Mouse (Mus musculus) thymus, adult 2 months (tissue): ENCODE measurements at regions not wholly inside any gene's neighbourhood (a gene's known extent, or its start where the extent isn't known, plus 50 kb on each side); places are given as distances from the start of the nearest gene placed in this dataset.

ENCODE experiments used
- DNase-seq: peaks from one replicate; pipeline ENCODE4 v3.0.0; 2021
- H3K27ac ChIP-seq: fragments of 200-500 bp; 2 replicates; pipeline ENCODE4 v1.5.1; 2012; ENCODE audit warnings: low read length, control low read depth; ENCODE audit not compliant: control insufficient read depth, insufficient read depth
- H3K27me3 ChIP-seq: fragments of 200-500 bp; 2 replicates; pipeline ENCODE4 v1.6.1; 2012; ENCODE audit warnings: mild to moderate bottlenecking, low read length, moderate library complexity, mixed read lengths; ENCODE audit not compliant: control insufficient read depth, insufficient read depth
- H3K36me3 ChIP-seq: fragments of 200-500 bp; 2 replicates; pipeline ENCODE4 v1.6.1; 2012; ENCODE audit warnings: mild to moderate bottlenecking, low read length, moderate library complexity; ENCODE audit not compliant: control insufficient read depth, insufficient read depth
- H3K4me1 ChIP-seq: fragments of 200-500 bp; replicated peaks from 2 replicates; pipeline ENCODE4 v1.6.1; 2012; ENCODE audit warnings: low read length; ENCODE audit not compliant: control insufficient read depth, insufficient read depth
- H3K4me3 ChIP-seq: fragments of 200-500 bp; 2 replicates; pipeline ENCODE4 v1.5.1; 2012; ENCODE audit warnings: mild to moderate bottlenecking, low read length, control low read depth, moderate library complexity; ENCODE audit not compliant: control insufficient read depth, insufficient read depth
- CTCF ChIP-seq: fragments of 200-500 bp; IDR thresholded peaks from 2 replicates; pipeline ENCODE4 v1.5.1; 2012; ENCODE audit warnings: mild to moderate bottlenecking, control low read depth, low read length, moderate library complexity, borderline replicate concordance; ENCODE audit not compliant: control insufficient read depth, poor library complexity, insufficient read depth; ENCODE audit errors: extremely low read depth
- POLR2A ChIP-seq: fragments of 200-500 bp; IDR thresholded peaks from 2 replicates; pipeline ENCODE4 v1.6.1; 2012; ENCODE audit warnings: mild to moderate bottlenecking, low read length, control low read depth, moderate library complexity; ENCODE audit not compliant: control insufficient read depth, poor library complexity, insufficient read depth; ENCODE audit errors: extremely low read depth
- WGBS: fragments of 180-500 bp; shearing (Covaris S2); methylation state at CpG from one replicate; pipeline ENCODE4 v1.1.7; 2018; 5-methylcytosine and 5-hydroxymethylcytosine counted together

DNA sequence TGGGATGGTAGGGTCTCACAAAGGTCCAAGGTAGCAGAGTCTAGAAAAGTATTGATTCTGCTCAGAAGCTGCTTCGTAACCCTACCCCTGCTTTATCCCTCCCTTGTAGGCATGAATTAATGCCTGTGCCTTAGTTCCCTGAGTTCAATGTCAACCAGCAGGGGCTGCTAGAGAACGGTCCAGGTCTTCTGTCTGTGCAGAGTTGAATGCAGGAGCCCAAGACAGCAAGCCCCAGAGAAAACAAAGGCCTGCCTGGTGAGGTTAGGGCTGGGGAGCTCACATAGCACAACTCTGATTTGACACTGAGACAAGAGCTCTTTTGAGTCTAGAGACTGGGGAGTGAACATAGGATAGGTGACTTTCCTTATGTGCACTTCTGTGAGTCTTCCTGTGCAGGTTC is 56.6 kb downstream of the Olig3 start:
- H3K27ac ChIP-seq, result no peak overlapping the region
- TF ChIP-seq POLR2A (no peak), CTCF (no peak)
- peak; percentile 55 for DNase-seq
- WGBS, result 74% methylated on average over 2 of the region's 2 CpGs
- H3K27me3 ChIP-seq, result no peaks in the 10 kb centered on the region
- no peaks in the 10 kb centered on the region for H3K4me1 ChIP-seq
- no peaks in the 10 kb centered on the region for H3K36me3 ChIP-seq
- no peak overlapping the region for H3K4me3 ChIP-seq

DNA sequence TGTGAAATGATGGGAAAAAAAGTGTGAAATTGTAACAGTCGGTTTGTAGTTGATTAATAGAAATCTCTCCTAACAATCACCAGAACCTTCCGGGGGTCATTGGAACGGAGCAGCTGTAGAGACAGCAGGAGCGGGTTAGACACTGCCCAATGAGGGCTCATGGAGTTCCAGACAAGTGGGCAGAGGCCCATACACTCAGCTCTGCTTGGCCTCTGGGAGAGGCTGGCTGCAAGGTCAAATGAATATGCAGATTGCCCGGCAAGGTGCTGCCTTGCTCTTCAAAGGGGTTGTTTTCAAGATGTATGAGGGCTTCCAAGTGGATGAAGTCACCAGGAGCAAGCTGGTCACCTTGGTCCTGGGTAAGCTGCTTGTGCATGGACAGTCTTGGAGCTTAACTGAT is 57.6 kb downstream of the Olig3 start:
- Histone ChIP-seq H3K36me3 (no peaks in the 10 kb centered on the region), H3K27ac (no peak overlapping the region), H3K27me3 (no peaks in the 10 kb centered on the region), H3K4me1 (no peaks in the 10 kb centered on the region), H3K4me3 (no peak overlapping the region)
- 96% methylated on average over 5 of the region's 5 CpGs for WGBS
- TF ChIP-seq CTCF (no peak), POLR2A (no peak)
- DNase-seq, result no peak

DNA sequence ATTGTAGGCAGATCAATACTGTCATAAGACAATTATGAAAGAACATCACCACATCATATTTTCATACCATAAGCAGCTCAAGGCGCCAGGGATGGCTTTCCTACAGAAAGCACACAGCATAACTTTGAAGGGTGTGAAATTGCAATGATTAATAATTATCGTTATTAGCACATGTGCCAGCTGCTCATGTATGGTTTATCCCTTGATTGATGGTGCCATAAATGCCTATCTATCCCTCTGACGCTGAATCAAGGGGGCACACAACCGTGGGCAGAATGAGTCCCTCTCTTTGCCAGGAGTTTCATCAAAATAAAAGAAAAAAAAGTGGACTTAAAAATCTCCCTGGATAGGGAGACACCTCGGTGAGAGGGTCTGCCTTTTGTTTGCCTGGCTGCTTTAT is 58.5 kb downstream of the Olig3 start:
- Histone ChIP-seq H3K27me3 (no peaks in the 10 kb centered on the region), H3K4me3 (no peak overlapping the region), H3K36me3 (no peaks in the 10 kb centered on the region), H3K27ac (no peak overlapping the region), H3K4me1 (no peaks in the 10 kb centered on the region)
- no peak for DNase-seq
- WGBS, result 77% methylated on average over 5 of the region's 5 CpGs
- TF ChIP-seq CTCF (no peak), POLR2A (no peak)

GRCm38 (mm10) chr10:19424030-19424429 is 67.7 kb downstream of the Olig3 start:
- Histone ChIP-seq H3K4me3 (no peak overlapping the region), H3K4me1 (no peaks in the 10 kb centered on the region), H3K27ac (no peak overlapping the region), H3K27me3 (no peaks in the 10 kb centered on the region), H3K36me3 (no peaks in the 10 kb centered on the region)
- WGBS, result 87% methylated on average over 1 of the region's 1 CpGs
- no peak for TF ChIP-seq POLR2A
- no peak for TF ChIP-seq CTCF
- DNase-seq, result no peak

GRCm38 (mm10) chr10:19424961-19425360 is 68.6 kb downstream of the Olig3 start:
- WGBS, result 92% methylated on average over 3 of the region's 3 CpGs
- TF ChIP-seq CTCF (no peak), POLR2A (no peak)
- no peak for DNase-seq
- H3K4me3 ChIP-seq, result no peak overlapping the region
- no peak overlapping the region for H3K27ac ChIP-seq
- no peaks in the 10 kb centered on the region for H3K36me3 ChIP-seq
- no peaks in the 10 kb centered on the region for H3K27me3 ChIP-seq
- no peaks in the 10 kb centered on the region for H3K4me1 ChIP-seq

DNA sequence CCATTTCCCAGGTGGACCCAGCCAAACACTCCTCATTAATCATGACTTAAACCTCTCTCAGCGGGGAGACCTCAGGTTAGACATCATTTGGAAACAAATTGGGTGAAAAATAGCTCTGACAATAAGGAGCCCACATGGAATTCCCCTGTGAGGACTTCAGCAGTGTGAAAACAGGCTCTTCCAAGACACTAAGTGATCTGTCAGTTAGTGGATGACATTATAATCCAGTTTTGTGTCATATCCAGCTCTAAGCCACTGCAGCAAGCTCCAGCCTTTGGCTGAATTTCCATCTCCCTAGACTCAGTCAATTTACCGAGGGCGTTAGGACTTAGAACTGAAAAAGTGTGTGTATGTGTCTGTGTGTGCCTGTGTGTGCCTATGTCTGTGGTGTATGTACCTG is 70.5 kb downstream of the Olig3 start:
- Histone ChIP-seq H3K36me3 (no peaks in the 10 kb centered on the region), H3K4me3 (no peak overlapping the region), H3K27ac (no peak overlapping the region), H3K27me3 (no peaks in the 10 kb centered on the region), H3K4me1 (no peaks in the 10 kb centered on the region)
- WGBS, result 93% methylated on average over 3 of the region's 3 CpGs
- no peak for DNase-seq
- no peak for TF ChIP-seq POLR2A

GRCm38 (mm10) chr10:19432515-19432914 is 76.2 kb downstream of the Olig3 start:
- H3K4me1 ChIP-seq, result no peaks in the 10 kb centered on the region
- WGBS, result 97% methylated on average over 4 of the region's 4 CpGs
- no peaks in the 10 kb centered on the region for H3K27me3 ChIP-seq
- no peaks in the 10 kb centered on the region for H3K36me3 ChIP-seq
- TF ChIP-seq CTCF (no peak), POLR2A (no peak)
- no peak for DNase-seq
- no peak overlapping the region for H3K4me3 ChIP-seq
- H3K27ac ChIP-seq, result no peak overlapping the region
